21 mouse cellular contexts compared by ENCODE assay signal in the genomic region with DNA sequence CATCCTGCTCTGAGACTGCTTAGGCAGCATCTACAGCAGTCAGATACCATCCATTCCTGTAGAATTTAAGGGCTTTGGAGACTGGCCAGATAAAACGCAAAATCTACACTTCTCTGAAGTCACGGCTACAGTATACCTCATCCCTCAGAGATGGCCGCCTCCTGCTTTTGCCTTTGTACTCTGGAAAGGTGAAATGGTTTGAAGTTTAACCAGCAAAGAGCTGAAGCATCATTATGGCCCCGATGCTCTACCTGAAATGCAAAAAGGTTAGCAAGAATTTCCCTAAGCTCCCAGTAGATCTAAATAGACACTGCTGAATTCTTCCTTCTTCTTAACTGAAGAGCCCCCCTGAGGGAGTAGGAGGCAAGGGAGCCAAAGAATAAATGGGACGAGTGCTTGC.
DNase-seq lines count a peak whose midpoint lies in the region; ATAC-seq and TF ChIP-seq lines count a peak whose summit lies in the region.
"Had no signal": no experiment of that assay in that cellular context is flagged by ENCODE, and none has a peak within 500 bp of the region (broad histone marks: within the 10 kb centered on the region; RNA-seq: fewer than 3 reads in every experiment).

No protein-coding gene starts in this region.

- 0 out of 2 replicates have a peak, but pooled peaks cover 6% of the 10 kb centered on the region for H3K9me3 ChIP-seq in kidney, embryonic 15.5 days (replicated peaks)

- ATAC-seq in kidney, embryonic 15.5 days (replicated peaks; ENCODE audit: low FRiP score) = no peak
- ATAC-seq: hindbrain, postnatal 0 days; intestine, postnatal 0 days had no signal

- no peak overlapping the region for H3K9ac ChIP-seq in kidney, embryonic 15.5 days
- H3K9ac ChIP-seq: heart, embryonic 15.5 days; limb, embryonic 13.5 days had no signal

- no peak overlapping the region for H3K4me2 ChIP-seq in kidney, embryonic 15.5 days
- H3K4me2 ChIP-seq: limb, embryonic 13.5 days had no signal

- 54% methylated on average over 5 of the region's 5 CpGs for WGBS in kidney, embryonic 15.5 days

- no peak overlapping the region for H3K27ac ChIP-seq in kidney, embryonic 15.5 days
- H3K27ac ChIP-seq in left cerebral cortex, adult 2 months = peak overlapping the region; percentile 71
- H3K27ac ChIP-seq in cortical plate, adult 2 months (ENCODE audit: insufficient read depth, low read length) = peak overlapping the region; percentile 42; the same call in 1 of the 2 replicates
- H3K27ac ChIP-seq: heart, embryonic 15.5 days; hindbrain, embryonic 10.5 days; hindbrain, postnatal 0 days; limb, embryonic 13.5 days had no signal

- H3K4me3 ChIP-seq in kidney, embryonic 15.5 days (replicated peaks) = no peak overlapping the region
- H3K4me3 ChIP-seq in left cerebral cortex, adult 2 months = no peak overlapping the region
- H3K4me3 ChIP-seq in cortical plate, adult 2 months (ENCODE audit: insufficient read depth, low read length) = no peak overlapping the region
- H3K4me3 ChIP-seq: heart, embryonic 15.5 days; hindbrain, embryonic 10.5 days; limb, embryonic 13.5 days; megakaryocyte, embryonic 14.5 days had no signal

- H3K4me1 ChIP-seq in kidney, embryonic 15.5 days = peaks cover 13% of the 10 kb centered on the region
- H3K4me1 ChIP-seq in cortical plate, adult 2 months (ENCODE audit: control insufficient read depth, insufficient read depth, low read length) = peaks cover 7% of the 10 kb centered on the region
- H3K4me1 ChIP-seq: hindbrain, embryonic 10.5 days had no signal

- intact Hi-C loops in left cerebral cortex, adult 2 months (cut with DNase I) = loop anchor here (10.0 kb wide), 1 partner anchor 263 kb away; no protein-coding TSS in a partner anchor

- no peak for TF ChIP-seq CTCF in left cerebral cortex, adult 2 months (IDR thresholded peaks at IDR 0.05)
- no peak for TF ChIP-seq CTCF in cortical plate, adult 2 months (IDR thresholded peaks at IDR 0.05; ENCODE audit: extremely low read depth, insufficient read depth, low read length)

- peak; percentile 11 to 28 for DNase-seq in frontal cortex, postnatal 36 days (ENCODE audit: low spot score in 2 of 2)
- no peak for DNase-seq in frontal cortex, adult 2 months (ENCODE audit: extremely low spot score in 1 of 2, low spot score in 1 of 2)
- peak; percentile 26 to 37 for DNase-seq in kidney, adult 8-10 months
- no peak for DNase-seq in left cerebral cortex, adult 2 months (ENCODE audit: extremely low spot score in 1 of 2, low spot score in 2 of 2)
- DNase-seq in left cerebral cortex, adult 9 months (ENCODE audit: low spot score in 2 of 2) = no peak
- DNase-seq: adrenal gland, postnatal 14 days; cerebellum, adult 11 months; cerebellum, postnatal 14 days; embryo, embryonic 11 days; gastrocnemius, postnatal 36 days; lung, adult 2 months; thymus, adult 2 months had no signal

- H3K27me3 ChIP-seq in kidney, embryonic 15.5 days = no peaks in the 10 kb centered on the region
- H3K27me3 ChIP-seq: CH12.LX; heart, embryonic 15.5 days; limb, embryonic 13.5 days; megakaryocyte, embryonic 14.5 days had no signal

- no peak for TF ChIP-seq POLR2A in cortical plate, adult 2 months (IDR thresholded peaks at IDR 0.05; ENCODE audit: extremely low read depth, insufficient read depth, low read length)

- peaks cover 8% of the 10 kb centered on the region for H3K36me3 ChIP-seq in kidney, embryonic 15.5 days
- H3K36me3 ChIP-seq: heart, embryonic 15.5 days had no signal

Comparison
In these comparisons a context has a peak if more than half of its experiments do, and no peak if none do; other contexts are left out.
1. DNase-seq: peak in frontal cortex, postnatal 36 days (2 of 2) and kidney, adult 8-10 months (2 of 2); none in frontal cortex, adult 2 months (0 of 2), left cerebral cortex, adult 2 months (0 of 2) and left cerebral cortex, adult 9 months (0 of 2).